Mouse (Mus musculus) urinary bladder, postnatal 14 days (tissue): ENCODE measurements at regions not wholly inside any gene's neighbourhood (a gene's known extent, or its start where the extent isn't known, plus 50 kb on each side); places are given as distances from the start of the nearest gene placed in this dataset.

Experiments
- DNase-seq: peaks from one replicate; pipeline ENCODE4 v3.0.0; 2021; ENCODE audit warnings: low spot score

- no peak for DNase-seq
These were observed 547.9 kb upstream of the Lrrc6 start for GRCm38 (mm10) chr15:67048621-67049020.

- DNase-seq, result no peak
These were observed 547.4 kb upstream of the Lrrc6 start for GRCm38 (mm10) chr15:67048148-67048547.

- no peak for DNase-seq
These were observed 545.5 kb upstream of the Lrrc6 start for GRCm38 (mm10) chr15:67045920-67046804.

GRCm38 (mm10) chr15:67045329-67045728 lies 544.6 kb upstream of the Lrrc6 start:
- DNase-seq, result no peak

GRCm38 (mm10) chr15:67044806-67045205 lies 544.1 kb upstream of the Lrrc6 start:
- DNase-seq, result no peak

GRCm38 (mm10) chr15:67042131-67042530 lies 541.4 kb upstream of the Lrrc6 start:
- DNase-seq, result no peak

GRCm38 (mm10) chr15:67040229-67040628 lies 539.5 kb upstream of the Lrrc6 start:
- DNase-seq, result no peak

- peak; percentile 77 for DNase-seq
These were observed 538.8 kb upstream of the Lrrc6 start for GRCm38 (mm10) chr15:67039421-67039907.

- no peak for DNase-seq
These were observed 536.9 kb upstream of the Lrrc6 start for GRCm38 (mm10) chr15:67037647-67038046.

GRCm38 (mm10) chr15:67036341-67036740 lies 535.6 kb upstream of the Lrrc6 start:
- no peak for DNase-seq

- DNase-seq, result no peak
These were observed 533.2 kb upstream of the Lrrc6 start for GRCm38 (mm10) chr15:67033936-67034335.

GRCm38 (mm10) chr15:67031866-67032526 lies 531.3 kb upstream of the Lrrc6 start:
- no peak for DNase-seq

GRCm38 (mm10) chr15:67030975-67031374 lies 530.3 kb upstream of the Lrrc6 start:
- no peak for DNase-seq

- no peak for DNase-seq
These were observed 527.5 kb upstream of the Lrrc6 start for GRCm38 (mm10) chr15:67028161-67028560.

GRCm38 (mm10) chr15:67027751-67028150 lies 527.0 kb upstream of the Lrrc6 start:
- no peak for DNase-seq

GRCm38 (mm10) chr15:67025746-67026145 lies 525.0 kb upstream of the Lrrc6 start:
- no peak for DNase-seq

- no peak for DNase-seq
These were observed 523.7 kb upstream of the Lrrc6 start for GRCm38 (mm10) chr15:67024386-67024785.

GRCm38 (mm10) chr15:67023081-67023480 lies 522.4 kb upstream of the Lrrc6 start:
- DNase-seq, result no peak

GRCm38 (mm10) chr15:67021391-67021790 lies 520.7 kb upstream of the Lrrc6 start:
- no peak for DNase-seq

GRCm38 (mm10) chr15:67019891-67020290 lies 519.2 kb upstream of the Lrrc6 start:
- no peak for DNase-seq

GRCm38 (mm10) chr15:67019194-67019661 lies 518.5 kb upstream of the Lrrc6 start:
- peak; percentile 20 for DNase-seq
